Mouse (Mus musculus) mouse embryonic stem cell (cell line): ENCODE data around the gene Wwc1.
"Not testable (repeated sequence)": the region's sequence is repeated elsewhere in the genome, so short reads cannot be mapped to it uniquely, and the experiment has no call there.

ENCODE experiments used
- in situ Hi-C, 2 experiments: fragments of 300-500 bp; cut with MboI; formaldehyde crosslinking; loops; 1 replicate in 1 of 2; 3 replicates in 1 of 2; pipeline ENCODE4 v1.14.3; 2019 to 2020; ENCODE audit warnings: low sequenced_read_pairs in 2 of 2, low pct_unique_long_range_greater_than_20kb in 1 of 2, mixed read lengths in 1 of 2; ENCODE audit not compliant: unreplicated experiment in 1 of 2

The Wwc1 gene

DNA sequence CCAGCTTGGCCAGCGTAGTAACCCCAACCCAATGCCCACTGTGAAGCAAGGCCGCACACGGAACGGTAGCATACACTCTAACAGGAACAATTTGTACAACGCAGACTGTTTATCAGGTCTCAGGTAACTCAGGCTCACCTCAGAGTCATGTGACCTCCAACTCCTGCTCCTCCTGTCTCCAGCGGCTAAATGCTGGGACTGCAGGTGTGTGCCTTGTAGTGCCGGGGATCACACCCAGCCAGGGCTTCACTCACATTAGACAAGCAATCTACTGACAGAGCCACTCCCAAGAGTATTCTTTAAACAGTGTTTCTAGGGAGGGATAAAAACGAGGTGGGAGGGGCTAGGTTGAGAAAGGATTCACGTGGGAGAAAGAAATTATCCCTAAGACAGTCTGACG is 168.9 kb downstream of the Wwc1 start:
- in situ Hi-C loops = no loop called here

DNA sequence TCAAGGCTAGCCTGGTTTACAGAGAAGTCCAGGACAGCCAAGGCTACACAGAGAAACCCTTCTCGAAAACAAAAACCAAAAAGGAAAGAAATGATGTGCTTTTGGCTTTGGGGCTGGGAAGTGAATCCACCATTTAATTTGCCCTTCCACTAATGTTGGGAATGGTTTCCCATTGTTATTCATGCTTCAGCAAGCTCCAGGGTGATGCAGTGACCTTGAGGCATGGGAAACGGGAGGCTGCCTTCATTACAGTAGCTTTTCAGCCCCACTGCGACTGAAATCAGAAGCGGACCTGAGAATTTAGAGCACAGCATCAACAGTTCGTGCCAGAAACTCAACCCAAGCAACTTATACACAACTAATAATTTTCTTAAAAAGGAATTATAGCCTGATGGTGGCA is 179.0 kb downstream of the Wwc1 start:
- in situ Hi-C loops = no loop called here

- in situ Hi-C loops = no loop called here
Observed at GRCm38 (mm10) chr11:35798874-35799273, 181.5 kb downstream of the Wwc1 start, which contains the start of gene Fbll1. Gene Fbll1, minus strand, starts transcription at chr11:35798884.

GRCm38 (mm10) chr11:35798495-35798820 is 181.9 kb downstream of the Wwc1 start:
- in situ Hi-C loops = no loop called here

DNA sequence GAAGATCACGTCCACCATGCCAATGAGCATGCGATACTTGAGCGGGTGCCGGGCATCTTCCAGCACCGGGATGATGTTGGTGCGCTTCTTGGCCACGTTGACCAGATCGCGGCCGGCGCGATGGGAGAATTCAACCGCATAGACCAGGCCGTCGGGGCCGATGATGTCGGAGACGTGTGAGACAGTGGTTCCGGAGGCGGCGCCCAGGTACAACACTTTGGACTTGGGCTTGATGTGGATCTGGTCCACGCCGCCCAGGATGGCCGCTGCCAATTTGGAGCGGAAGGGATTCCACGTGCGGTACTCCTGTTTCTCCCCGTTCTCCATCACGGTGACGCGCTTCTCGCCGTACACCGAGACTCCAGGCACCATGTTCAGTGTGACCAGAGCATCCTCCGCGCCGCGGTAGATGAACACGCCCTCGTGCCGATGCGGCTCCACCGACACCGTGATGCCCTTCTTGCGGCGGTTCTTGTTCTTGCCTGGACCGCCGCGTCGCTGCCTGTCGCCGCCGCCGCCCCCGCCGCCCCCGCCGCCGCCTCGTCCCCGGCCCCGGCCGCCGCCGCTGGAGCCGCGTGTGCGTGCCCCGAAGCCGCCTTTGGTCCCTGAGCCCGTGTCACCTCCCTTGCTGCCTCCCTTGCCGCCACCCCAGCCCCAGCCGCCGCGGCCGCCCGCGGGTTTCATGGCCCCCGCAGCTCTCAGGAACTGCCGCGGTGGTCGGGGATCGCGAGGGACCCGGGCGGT is 182.4 kb downstream of the Wwc1 start:
- in situ Hi-C loops = no loop called here

DNA sequence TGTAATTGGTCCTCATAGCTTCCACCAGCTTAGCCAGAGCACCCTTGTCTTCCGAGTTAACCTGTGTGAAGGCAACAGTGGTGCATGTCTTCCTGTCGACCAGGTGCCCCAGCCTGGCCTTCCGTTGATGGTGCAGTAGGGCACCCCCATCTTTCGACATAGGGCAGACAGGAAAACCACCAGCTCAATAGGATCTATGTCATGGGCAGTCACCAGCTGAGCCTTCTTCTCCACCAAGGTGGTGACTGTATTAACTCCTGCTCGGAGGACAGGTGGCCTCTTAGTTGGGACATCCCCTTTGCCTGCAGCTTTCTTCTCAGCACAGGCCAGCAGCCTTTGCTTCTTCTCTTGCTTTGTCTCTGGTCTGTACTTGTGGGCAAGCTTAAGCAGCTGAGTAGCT is 187.5 kb downstream of the Wwc1 start:
- in situ Hi-C loops = not testable (repeated sequence)

GRCm38 (mm10) chr11:35788443-35788842 is 191.9 kb downstream of the Wwc1 start:
- in situ Hi-C loops = no loop called here
